Mouse (Mus musculus): ENCODE measurements around the gene Borcs7.
A peak's percentile ranks its signal among the peaks of the same experiment; 100 is the strongest.

Gene Borcs7

DNA sequence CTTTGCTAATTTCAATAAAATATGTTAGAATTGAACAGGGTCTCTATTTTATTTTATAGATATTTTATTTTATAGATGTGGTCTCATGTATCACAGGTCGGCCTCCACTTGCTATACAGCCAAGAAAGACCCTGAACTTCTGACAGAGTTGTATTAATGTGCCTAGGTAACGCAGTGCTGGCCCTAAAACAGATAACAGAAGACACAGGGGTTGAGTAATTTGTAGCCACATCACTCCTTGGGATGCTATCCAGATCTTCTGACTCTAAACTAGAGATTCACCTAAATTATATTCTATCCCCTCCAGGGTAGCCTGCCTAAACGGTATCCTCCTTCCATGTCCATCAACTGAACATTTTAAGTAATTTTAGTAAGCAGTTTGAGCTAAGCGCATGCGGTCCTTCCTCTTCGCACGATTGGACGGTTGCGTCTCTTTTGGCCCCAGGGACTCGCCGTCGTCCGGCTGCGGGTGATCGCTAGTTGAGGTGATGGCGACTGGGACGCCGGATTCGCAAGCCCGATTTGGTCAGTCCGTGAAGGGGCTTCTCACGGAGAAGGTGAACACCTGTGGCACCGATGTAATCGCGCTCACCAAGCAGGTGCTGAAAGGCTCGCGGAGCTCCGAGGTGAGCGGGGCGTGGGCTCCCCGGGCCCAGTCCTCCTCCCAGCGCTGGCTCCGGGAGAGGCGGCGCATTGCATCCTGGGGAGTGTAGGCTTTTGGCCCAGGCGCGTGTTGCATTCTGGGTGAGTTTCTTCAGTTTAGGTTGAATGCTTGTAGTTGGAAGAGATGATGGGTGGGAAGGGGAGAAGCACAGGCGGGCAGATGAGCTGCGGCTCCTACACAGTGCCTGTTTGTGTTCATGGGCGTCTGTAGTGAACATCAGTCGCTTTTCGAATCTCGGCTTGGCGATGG, at the start of gene Borcs7:
TSS of gene Borcs7 (plus strand) at position 447 of the 913 bp plus-strand sequence.
- peak; percentile 84 to 86 for DNase-seq (ENCODE audit: low spot score in 2 of 2)

DNA sequence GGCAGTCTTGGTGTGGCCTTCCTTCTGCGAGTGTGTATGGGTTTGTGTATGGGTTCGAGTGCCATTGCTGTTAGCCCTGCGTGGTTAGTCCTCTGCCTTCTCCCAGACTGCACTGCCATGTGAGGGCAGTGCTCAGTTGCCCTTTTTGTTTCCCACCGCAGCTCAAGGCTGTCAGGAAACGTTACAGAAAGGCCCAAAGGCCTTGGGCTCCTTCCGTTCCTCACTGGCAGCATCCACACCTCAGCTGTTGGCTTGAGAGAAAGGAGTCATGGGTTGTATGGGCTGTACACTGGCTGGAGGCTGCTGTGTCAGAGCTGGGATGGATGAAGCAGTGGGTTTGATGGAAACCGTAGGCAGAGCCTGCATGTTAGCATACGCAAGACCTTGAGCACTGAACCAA, 48.9 kb upstream of the Borcs7 start:
- no peak for DNase-seq (ENCODE audit: low spot score in 2 of 2)

DNA sequence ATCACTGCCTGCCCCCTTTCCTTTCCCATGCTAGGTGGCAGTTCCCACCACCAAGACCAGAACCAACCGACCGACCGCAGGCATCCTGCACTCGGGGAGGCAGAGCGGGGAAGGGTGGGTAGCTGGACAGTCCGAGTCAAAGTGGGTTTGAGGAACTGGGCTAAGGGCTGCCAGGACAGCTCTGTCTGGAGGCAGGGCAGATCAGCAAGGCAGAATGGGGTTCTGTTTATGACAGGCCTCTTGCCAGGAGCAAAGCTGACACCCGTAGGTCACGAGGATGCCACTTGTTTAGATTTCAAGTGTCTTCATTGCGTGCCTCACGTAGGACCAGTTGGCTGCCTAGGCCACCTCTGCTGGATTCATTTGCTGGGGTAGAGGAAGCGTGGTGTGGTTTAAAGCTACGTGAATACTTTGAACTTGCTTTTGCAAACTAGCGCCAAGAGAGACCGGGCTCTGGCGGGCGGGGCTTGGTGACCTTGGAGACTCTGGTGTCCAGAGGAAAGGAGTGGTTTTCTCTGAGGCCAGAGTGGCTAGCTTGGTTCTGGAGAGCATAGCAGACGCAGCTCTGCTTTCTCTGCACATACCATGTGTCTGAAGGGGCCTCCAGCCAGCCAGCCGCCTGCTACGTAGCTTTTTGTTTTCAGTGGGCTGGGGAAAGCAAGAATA, 48.2 kb upstream of the Borcs7 start:
- DNase-seq (ENCODE audit: low spot score in 2 of 2), result no peak

DNA sequence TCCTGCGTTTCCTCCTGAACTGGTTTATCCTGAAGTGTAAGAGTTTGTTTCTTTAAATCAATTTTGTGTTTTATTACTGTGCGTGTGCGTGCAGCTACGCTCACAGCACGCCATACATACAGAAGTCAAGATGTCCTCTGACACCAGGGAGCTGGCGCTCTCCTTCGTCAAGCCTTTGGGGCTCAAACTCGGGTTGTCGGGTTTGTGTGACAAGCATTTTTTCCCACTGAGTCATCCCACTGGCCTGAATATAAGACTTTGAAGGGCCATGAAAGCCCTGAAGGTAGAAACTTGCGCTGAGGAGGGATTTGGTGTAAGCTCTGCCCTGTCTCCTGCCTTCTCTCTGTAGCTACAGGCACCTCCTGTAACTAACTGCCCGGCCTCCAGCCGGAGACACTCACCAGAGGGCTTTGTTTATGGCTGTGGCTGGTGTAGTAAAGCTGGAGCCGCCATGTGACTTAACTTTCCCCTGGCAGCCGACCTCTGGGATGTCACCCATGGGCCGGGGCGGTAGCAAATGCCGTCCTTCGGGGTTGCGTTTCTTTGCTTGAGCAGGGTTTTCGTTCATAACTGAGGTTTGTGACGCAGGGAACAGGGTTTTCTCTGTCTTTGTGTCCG, 47.5 kb upstream of the Borcs7 start:
- no peak for DNase-seq (ENCODE audit: low spot score in 2 of 2)

DNA sequence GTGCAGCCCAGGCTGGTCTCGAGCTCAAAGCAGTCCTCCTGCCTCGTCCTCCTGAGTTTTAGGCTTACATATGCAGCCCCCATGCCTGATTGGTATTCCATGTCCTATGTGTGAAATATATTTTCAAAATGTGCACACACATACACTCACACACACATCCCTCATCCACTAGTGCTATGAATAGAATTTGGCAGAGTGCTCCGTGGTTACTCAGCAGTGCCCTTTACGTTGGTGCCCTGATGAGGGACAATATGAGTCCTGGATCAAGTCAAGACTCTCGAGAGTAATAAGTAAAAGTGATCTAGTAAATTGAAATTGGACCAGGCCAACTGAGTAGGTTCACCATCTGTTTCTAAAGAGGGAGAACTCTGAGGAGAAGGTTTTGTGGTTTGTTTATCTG, 46.5 kb upstream of the Borcs7 start:
- no peak for DNase-seq (ENCODE audit: low spot score in 2 of 2)

DNA sequence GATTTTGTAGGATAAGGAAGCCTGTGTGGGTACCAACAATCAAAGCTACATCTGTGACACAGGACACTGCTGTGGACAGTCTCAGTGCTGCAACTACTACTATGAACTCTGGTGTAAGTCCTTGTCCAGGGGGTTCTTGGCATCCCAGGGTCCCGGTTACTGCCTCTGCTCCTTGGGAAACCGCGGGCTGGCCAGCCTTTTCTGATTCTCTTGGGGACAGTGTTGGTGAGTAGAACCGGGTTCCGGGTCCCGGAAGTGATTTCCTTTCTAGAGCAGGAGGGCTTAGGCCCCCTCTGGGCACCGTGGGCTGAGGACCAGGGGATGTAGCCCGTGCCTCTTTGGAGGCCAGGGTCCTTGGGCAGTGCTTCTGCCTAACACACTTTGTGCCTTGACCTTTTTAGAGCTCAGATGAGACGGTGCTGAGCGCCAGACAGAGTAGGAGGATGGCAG, 45.3 kb upstream of the Borcs7 start:
- DNase-seq (ENCODE audit: low spot score in 2 of 2), result no peak

DNA sequence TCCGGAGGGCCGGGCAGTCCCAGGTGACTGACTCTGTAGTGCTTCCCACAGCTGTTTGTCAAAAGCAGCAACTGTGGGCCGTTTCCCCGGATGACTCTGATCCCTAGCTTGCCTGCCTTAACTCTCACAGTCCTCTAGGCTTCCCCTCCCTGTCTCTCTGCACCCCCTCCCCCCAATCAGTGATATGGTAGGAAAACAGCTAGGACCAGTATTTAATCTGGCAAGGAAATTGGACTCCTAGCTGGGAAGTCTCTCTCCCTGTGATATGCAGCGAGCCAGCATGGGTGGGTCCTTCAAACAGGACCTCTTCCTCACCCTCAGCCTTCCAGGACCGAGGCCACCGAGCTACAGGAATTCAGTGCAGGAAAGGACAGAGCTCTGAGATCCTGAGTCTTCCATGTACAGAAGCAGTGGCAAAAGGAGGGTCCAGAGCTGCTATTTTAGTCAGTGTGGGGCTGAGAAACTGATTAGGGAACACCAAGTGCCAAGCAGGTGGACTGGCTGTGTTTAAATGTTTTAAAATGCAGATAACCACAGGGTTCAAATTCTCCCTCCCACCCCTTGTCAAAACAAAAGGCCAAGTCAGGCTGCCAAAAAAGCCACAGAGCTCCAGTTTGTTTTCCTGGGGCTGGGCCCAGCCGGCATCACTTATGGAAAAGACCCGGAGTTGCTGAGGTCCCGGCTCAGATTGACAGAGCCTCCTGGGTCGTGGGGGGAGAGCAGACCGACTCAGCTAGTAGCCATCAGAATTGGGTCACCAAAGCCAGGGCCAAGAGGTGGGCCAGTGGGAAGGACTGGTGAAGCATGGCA, 44.7 kb upstream of the Borcs7 start:
- no peak for DNase-seq (ENCODE audit: low spot score in 2 of 2)

DNA sequence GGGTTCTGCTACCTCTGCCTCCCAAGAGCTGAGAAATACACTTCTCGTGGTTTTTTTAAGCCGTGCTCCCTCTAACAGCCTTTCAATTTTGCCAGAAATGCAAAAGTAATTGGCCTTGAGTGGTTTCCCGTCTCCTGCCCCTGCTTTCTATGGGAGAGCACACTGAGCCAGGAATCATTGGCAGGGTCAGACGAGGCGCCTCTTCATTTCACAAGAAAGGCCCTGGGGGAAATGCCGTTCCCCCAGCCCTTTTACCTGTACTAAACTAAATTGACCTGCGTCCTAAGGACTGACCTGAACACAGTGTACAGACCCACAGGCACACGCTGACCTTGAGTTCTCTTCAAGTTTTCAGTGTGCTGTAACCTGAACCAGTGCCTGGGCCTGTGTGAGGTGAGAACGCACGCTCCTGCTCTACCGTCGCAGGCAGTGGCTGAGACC, 43.6 kb upstream of the Borcs7 start:
- no peak for DNase-seq (ENCODE audit: low spot score in 2 of 2)

DNA sequence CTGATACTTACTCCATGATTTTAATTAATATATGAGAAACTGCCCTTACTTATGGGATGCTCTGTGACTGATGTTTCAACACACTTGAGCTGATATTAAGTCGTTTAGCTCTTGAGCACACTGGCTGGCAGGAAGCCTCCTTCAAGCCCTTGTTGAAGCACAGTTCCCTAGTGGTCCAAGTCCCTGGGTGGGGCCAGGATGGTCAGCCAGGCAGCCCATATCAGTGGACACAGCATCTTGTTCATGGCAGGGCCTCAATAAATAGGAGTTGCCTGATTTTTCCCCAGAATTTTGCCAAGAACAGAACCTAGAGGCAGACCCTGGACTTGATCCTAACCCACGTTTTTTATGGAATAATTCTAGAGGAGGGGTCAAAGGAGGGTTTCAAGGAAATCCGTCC, 42.5 kb upstream of the Borcs7 start:
- DNase-seq (ENCODE audit: low spot score in 2 of 2), result no peak

DNA sequence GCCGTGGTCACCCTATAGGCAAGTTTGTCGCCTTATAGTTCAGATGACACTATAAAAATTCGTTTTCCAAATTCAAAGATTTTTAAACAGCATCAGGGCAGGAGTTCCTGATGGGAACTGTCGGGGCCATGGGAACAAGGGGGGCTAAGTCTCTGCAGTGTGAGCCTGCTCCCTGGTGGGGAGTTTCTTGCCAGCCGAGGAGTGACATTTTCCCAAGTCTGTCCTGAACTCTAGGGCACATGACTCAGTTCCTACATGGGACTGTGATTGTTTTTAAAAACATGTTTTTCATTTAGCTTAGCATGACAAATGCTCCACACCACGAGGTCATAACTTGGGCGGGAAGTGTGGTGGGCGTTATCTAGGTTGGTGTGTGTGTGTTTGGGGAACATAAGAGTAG, 41.9 kb upstream of the Borcs7 start:
- no peak for DNase-seq (ENCODE audit: low spot score in 2 of 2)

DNA sequence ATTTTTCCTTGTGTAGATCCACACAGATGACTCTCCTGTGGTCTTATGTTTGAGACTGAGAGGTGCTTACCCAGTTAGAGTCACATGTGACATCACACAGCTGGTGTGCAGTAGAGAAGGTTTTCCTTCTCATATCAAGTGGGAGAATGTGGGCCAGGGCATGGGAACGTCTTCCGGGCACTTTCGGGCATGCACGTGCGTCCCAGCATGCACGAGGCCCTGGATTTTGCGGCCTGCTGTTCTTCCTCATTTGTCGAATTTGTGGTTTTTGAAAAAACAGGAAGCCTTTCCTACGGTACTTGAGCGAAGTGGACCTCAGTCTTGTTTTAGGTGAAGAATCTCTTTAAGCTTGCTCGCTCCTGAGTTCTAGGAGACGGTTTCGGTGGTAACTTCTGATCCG, 41.1 kb upstream of the Borcs7 start:
- peak in 1 of 2 experiments; percentile 31 for DNase-seq (ENCODE audit: low spot score in 2 of 2)

DNA sequence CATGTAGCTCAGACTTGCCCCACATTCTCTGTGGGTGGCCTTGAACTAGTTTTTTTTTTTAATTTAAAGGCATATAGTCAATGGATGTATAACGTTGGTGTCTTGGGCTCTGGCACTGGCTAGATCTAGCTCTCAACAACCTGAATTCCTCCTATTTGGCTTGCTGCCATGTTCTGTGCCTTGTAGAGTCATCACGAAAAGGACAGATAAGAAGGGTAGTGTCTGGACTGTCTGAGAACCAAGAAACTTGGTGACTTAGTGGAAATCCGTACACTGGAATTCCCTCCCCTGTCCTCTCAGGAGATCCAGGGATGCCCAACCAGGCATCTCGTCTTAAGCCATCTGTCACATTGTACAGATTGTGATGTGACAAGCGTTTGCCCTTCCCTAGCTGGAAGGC, 36.5 kb upstream of the Borcs7 start:
- no peak for DNase-seq (ENCODE audit: low spot score in 2 of 2)

DNA sequence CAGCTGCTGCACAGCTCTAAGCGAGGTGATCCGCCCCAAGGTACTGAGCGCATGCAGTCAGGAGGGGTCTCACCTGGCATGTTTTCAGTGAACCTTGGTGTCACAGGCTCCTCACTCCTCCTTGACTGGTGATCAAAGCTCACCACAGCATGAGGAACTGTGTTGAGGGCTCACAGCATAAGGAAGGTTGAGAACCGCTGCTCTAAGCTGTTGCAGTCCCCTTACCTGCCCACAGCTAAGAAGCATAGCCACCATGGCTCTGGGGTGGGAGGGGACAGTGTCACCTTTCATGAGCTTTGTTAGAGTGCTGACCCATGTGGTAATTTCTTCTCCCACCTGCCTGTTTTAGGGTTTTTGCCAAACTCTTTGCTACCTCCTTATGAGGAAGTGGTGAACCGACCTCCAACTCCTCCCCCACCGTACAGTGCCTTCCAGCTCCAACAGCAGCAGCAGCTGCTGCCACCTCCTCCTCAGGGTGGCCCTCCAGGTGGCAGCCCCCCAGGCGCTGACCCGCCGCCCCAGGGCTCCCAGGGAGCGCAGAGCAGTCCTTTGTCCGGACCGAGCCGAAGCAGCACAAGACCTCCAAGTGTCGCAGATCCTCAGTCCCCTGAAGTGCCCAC, 36.0 kb upstream of the Borcs7 start:
- DNase-seq (ENCODE audit: low spot score in 2 of 2), result no peak

DNA sequence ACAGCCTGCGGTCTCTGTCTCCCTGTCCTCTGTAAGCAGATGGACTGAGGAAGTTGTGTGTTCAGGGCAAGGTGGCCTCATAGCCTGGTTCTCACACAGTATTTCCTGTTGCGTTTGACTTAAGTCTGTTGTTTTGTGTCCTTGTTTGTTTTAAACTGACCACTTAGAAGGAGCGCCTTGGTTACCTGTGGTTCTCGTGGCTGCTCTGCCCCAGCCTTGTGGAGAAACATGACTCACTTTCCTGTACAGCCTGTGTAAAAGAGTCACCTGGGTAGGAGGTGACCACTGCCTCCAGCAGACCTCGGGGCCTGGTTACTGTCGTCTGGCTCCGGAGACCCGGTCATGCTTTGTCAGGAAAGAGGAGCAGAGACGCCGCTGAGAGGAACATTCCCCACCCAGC, 34.1 kb upstream of the Borcs7 start:
- no peak for DNase-seq (ENCODE audit: low spot score in 2 of 2)

DNA sequence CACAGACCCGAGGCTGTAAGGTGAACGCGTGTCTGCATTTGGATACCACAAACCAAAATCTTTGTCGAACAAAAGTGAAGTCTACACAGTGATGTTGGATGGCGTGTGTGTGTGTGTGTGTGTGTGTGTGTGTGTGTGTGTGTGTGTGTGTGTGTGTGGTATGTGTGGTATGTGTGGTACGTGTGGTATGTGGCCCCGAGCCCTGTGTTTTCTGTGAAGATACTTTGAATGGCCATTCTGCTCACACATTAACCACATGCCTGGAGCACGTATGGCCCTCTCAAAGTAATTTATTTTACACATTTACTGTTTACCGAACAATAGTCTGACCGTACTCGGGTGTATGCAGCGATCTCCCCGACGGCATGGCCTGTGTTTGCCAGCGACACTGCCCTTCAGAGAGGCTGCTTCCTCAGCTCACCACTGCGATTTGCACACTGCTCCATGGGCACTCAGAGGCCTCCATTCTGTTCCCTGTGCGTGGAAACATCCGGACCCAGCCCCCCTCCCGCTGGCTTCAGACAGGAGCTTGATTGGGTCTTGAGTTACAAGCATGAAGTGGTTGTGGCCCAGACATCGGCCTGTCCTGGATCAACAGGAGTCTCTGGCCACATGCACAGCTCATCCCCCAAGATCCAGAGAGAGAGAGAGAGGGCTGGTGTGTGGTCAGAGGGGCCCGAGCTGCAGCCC, 33.4 kb upstream of the Borcs7 start:
- no peak for DNase-seq (ENCODE audit: low spot score in 2 of 2)

DNA sequence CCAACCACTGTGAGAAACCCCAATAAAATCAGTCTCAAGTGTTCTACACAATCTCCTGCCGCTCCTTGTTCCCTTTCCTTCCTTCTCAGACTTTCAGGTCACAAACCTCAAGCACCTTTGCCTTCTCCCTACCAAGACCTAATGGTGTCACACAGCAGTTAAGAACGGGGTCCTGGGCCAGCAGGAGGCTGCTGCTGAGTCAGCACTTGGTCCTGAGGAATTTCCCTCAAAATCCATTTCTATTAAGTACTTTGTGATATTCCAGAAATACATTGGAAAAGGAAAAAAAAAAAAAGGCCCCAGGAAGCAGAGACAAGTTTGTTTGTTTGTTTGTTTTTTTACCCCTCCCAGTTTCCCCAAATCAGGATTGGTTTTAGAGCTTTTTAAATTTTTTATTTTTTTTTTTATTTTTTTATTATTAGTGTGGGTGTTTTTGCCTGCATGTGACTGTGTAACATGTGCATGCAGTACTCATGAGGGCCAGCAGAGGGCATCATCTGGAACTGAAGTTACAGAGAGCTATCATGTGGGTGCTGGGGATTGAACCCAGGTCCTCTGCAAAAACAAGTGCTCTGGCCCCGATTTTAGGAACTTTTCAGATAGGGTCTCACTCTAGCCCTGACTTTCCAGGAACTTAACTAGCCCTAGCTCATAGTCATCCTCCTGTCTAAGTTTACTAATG, 32.2 kb upstream of the Borcs7 start:
- DNase-seq (ENCODE audit: low spot score in 2 of 2), result no peak

DNA sequence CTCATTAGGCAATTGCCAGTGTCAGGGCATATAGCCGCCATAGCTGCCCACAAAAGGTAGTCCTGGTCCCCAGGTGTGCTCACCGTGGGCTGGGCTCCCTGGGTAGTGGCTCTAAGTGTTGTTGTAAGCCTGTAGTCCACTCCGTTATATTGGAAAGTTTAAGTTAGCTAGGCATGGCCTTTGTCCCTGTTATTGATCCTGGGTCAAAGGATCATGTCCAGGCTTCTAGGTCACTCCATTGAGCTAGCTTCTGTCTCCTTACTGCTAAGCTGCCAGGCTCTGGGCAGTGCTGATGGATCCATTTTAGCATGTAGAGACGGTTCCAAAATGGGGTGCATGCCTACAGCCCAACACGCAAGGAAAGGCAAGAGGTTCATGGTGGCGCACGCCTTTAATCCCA, 31.4 kb upstream of the Borcs7 start:
- no peak for DNase-seq (ENCODE audit: low spot score in 2 of 2)

DNA sequence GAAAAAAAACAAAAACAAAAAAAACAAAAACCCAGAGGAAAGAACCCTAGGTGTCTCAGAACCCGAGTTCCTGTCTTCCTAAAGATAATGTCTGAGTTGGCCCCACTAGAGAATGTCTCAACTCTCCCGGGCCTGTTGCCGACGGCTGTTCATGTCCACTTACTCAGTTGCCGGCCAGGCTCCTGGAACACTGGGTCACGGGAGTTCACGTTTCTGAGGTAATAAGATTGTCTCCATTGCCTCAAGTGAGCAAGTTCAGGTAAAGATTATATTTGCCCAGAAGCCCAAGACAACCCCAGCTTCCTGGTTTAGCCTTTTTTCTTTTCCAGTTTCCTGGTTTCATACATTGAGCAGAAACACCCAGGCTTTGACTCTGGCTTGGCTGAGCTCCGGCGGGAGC, 30.9 kb upstream of the Borcs7 start:
- DNase-seq (ENCODE audit: low spot score in 2 of 2), result no peak

DNA sequence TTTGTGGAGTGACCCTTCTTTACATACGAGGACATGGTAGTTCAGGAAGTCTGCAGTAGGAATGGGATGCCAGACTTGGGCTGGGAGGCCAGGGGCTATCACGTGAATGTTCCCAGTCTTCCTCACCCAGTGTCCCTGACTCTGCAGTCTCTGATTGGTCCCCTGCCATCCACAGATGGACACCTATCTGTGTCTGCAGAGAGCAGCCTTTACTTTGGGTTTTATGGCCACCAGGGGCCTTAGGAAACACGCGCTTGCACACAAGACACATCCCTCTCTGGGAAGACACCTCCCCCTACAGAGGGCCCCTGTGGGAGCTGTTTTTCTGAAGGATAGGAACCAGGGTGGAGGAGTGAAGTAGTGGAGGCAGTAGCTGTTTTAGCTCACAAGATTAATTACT, 28.2 kb upstream of the Borcs7 start:
- no peak for DNase-seq (ENCODE audit: low spot score in 2 of 2)

DNA sequence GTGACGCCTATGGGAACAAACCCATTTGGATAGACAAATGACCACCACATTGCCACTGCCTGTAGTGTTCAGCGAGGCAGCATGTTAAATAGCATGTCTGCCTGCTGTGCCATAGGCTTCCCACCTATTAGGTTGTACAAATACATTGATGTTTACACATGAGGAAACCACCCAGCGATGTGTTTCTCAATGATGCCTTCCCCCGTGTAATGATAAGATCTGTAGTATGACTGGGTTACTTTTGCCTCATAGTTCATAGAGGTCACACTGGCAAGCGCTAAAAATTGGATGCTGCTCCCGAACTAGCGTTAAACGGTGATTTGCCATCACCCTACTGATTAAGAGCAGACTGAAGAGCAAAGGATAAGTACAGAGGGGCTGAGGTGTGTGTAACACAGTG, 27.5 kb upstream of the Borcs7 start:
- DNase-seq (ENCODE audit: low spot score in 2 of 2), result no peak
